ENCODE assay signal across 38 mouse cellular contexts in the genomic region with DNA sequence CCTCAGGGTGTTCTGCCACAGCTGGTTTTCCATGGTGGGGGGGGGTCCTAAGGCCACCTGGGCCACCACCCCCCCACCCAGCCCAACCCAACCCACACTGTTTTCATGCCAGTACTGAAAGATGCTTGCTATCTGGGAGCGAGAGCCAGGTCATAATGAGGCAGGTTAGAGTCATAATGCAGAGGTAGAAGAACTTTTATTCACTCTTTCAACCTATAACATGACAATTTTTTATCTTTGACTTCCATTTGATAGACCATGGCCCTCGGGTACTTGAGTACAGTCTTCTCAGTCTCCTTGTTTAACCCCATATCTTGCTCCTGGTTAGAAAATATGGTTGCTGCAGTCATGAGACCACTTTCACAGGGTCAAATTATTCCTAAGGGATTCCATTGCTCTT. TPM values are rescaled to one million over a fixed set of nuclear protein-coding genes. Genes with fewer than 3 reads are reported as not detected.
"Had no signal": no experiment of that assay in that cellular context is flagged by ENCODE, and none has a peak within 500 bp of the region (broad histone marks: within the 10 kb centered on the region; RNA-seq: fewer than 3 reads in every experiment).

A gene (minus strand): TSS at position 101 of the 400 bp plus-strand sequence.

- ATAC-seq: liver, embryonic 12.5 days; liver, postnatal 0 days; lung, postnatal 0 days; midbrain, embryonic 13.5 days; midbrain, embryonic 15.5 days; midbrain, embryonic 16.5 days had no signal

- H3K27ac ChIP-seq: left cerebral cortex, adult 2 months; limb, embryonic 10.5 days; limb, embryonic 12.5 days; limb, embryonic 13.5 days; limb, embryonic 15.5 days; liver, embryonic 12.5 days; liver, embryonic 13.5 days; liver, embryonic 14.5 days; liver, embryonic 15.5 days; lung, embryonic 15.5 days; macrophage; midbrain, embryonic 10.5 days; midbrain, embryonic 12.5 days; midbrain, embryonic 13.5 days; midbrain, embryonic 15.5 days had no signal

- H3K27me3 ChIP-seq: limb, embryonic 12.5 days; limb, embryonic 13.5 days; limb, embryonic 15.5 days; lung, embryonic 15.5 days; midbrain, embryonic 12.5 days; midbrain, embryonic 13.5 days; midbrain, embryonic 15.5 days had no signal

- DNase-seq: left cerebral cortex, postnatal 4 days; liver; liver, embryonic 13.5 days; liver, postnatal 0 days; lung, adult 18-20 months; lung, adult 2 months; lung, embryonic 14.5 days; lung, postnatal 10 days; lung, postnatal 14 days; lung, postnatal 36 days; lung, postnatal 4 days; midbrain, embryonic 14.5 days had no signal

- H3K9me3 ChIP-seq: limb, embryonic 10.5 days; limb, embryonic 15.5 days; liver, embryonic 12.5 days; liver, embryonic 13.5 days; liver, embryonic 15.5 days; lung, embryonic 15.5 days; midbrain, embryonic 15.5 days had no signal

- H3K4me1 ChIP-seq: limb, embryonic 10.5 days; limb, embryonic 12.5 days; limb, embryonic 13.5 days; limb, embryonic 15.5 days; liver, embryonic 12.5 days; liver, embryonic 13.5 days; liver, embryonic 15.5 days; lung, embryonic 15.5 days; midbrain, embryonic 10.5 days; midbrain, embryonic 12.5 days; midbrain, embryonic 13.5 days; midbrain, embryonic 15.5 days had no signal

- H3K36me3 ChIP-seq: limb, embryonic 10.5 days; limb, embryonic 12.5 days; limb, embryonic 13.5 days; limb, embryonic 15.5 days; liver, embryonic 12.5 days; liver, embryonic 13.5 days; liver, embryonic 15.5 days; lung, embryonic 15.5 days; midbrain, embryonic 10.5 days; midbrain, embryonic 12.5 days; midbrain, embryonic 15.5 days had no signal

- H3K4me3 ChIP-seq: left cerebral cortex, adult 2 months; limb, embryonic 10.5 days; limb, embryonic 12.5 days; limb, embryonic 13.5 days; limb, embryonic 15.5 days; liver, embryonic 12.5 days; liver, embryonic 13.5 days; liver, embryonic 15.5 days; lung, embryonic 15.5 days; megakaryocyte, embryonic 14.5 days; midbrain, embryonic 10.5 days; midbrain, embryonic 12.5 days; midbrain, embryonic 13.5 days; midbrain, embryonic 15.5 days; myocyte had no signal

RNA-seq across cellular contexts. Expression of the gene that starts here (rescaled TPM):
- polyA plus RNA-seq: limb, embryonic 10.5 days; limb, embryonic 11.5 days; limb, embryonic 12.5 days; limb, embryonic 13.5 days; limb, embryonic 14.5 days; limb, embryonic 15.5 days; liver, adult 2 months; liver, embryonic 11.5 days; liver, embryonic 12.5 days; liver, embryonic 13.5 days; liver, embryonic 14.5 days; liver, embryonic 15.5 days; liver, embryonic 16.5 days; liver, postnatal 0 days; lung, adult 2 months; lung, embryonic 14.5 days; lung, embryonic 15.5 days; lung, embryonic 16.5 days; lung, postnatal 0 days; macrophage; midbrain, embryonic 10.5 days; midbrain, embryonic 11.5 days; midbrain, embryonic 12.5 days; midbrain, embryonic 13.5 days; midbrain, embryonic 14.5 days; midbrain, embryonic 15.5 days; midbrain, embryonic 16.5 days; midbrain, postnatal 0 days; myocyte had no signal
